Mouse (Mus musculus): Measurements from ENCODE around the gene Cep170b. TPM values are rescaled to one million over a fixed set of nuclear protein-coding genes. Genes with fewer than 3 reads are reported as not detected.

Cep170b gene
- polyA plus RNA-seq, 1 experiment: 2.2 TPM

GRCm38 (mm10) chr12:112735896-112736635, 15.8 kb downstream of the Cep170b start:
- no peaks in the 10 kb centered on the region for H3K4me1 ChIP-seq
- no peaks in the 10 kb centered on the region for H3K9me3 ChIP-seq
- TF ChIP-seq FLI1 (IDR thresholded peaks at IDR 0.05; ENCODE audit: low read length): no peak
- no peak for TF ChIP-seq GATA1 (IDR thresholded peaks at IDR 0.05; ENCODE audit: borderline replicate concordance, low read length)
- peaks cover 48% of the 10 kb centered on the region for H3K36me3 ChIP-seq (replicated peaks; ENCODE audit: low read length)
- H3K27me3 ChIP-seq (replicated peaks): peaks cover 91% of the 10 kb centered on the region
- no peak overlapping the region for H3K4me3 ChIP-seq (replicated peaks)

- Histone ChIP-seq H3K4me3 (replicated peaks) (no peak overlapping the region), H3K4me1 (no peaks in the 10 kb centered on the region), H3K36me3 (replicated peaks; ENCODE audit: low read length) (peaks cover 47% of the 10 kb centered on the region), H3K27me3 (replicated peaks) (peaks cover 91% of the 10 kb centered on the region), H3K9me3 (no peaks in the 10 kb centered on the region)
- TF ChIP-seq GATA1 (IDR thresholded peaks at IDR 0.05; ENCODE audit: borderline replicate concordance, low read length) (no peak), FLI1 (IDR thresholded peaks at IDR 0.05; ENCODE audit: low read length) (no peak)
Observed at GRCm38 (mm10) chr12:112736636-112736925, 16.3 kb downstream of the Cep170b start.

- TF ChIP-seq FLI1 (IDR thresholded peaks at IDR 0.05; ENCODE audit: low read length): no peak
- no peak for TF ChIP-seq GATA1 (IDR thresholded peaks at IDR 0.05; ENCODE audit: borderline replicate concordance, low read length)
- H3K4me1 ChIP-seq: no peaks in the 10 kb centered on the region
- H3K27me3 ChIP-seq (replicated peaks): peaks cover 91% of the 10 kb centered on the region
- H3K9me3 ChIP-seq: no peaks in the 10 kb centered on the region
- H3K36me3 ChIP-seq (replicated peaks; ENCODE audit: low read length): peaks cover 42% of the 10 kb centered on the region
- no peak overlapping the region for H3K4me3 ChIP-seq (replicated peaks)
Observed at GRCm38 (mm10) chr12:112737081-112737480, 16.8 kb downstream of the Cep170b start.

- peaks cover 92% of the 10 kb centered on the region for H3K27me3 ChIP-seq (replicated peaks)
- peaks cover 39% of the 10 kb centered on the region for H3K36me3 ChIP-seq (replicated peaks; ENCODE audit: low read length)
- H3K4me3 ChIP-seq (replicated peaks): no peak overlapping the region
- peaks cover 6% of the 10 kb centered on the region; the same call in 1 of the 2 replicates for H3K4me1 ChIP-seq
- H3K9me3 ChIP-seq: no peaks in the 10 kb centered on the region
- TF ChIP-seq FLI1 (IDR thresholded peaks at IDR 0.05; ENCODE audit: low read length) (no peak), GATA1 (IDR thresholded peaks at IDR 0.05; ENCODE audit: borderline replicate concordance, low read length) (no peak)
Observed at GRCm38 (mm10) chr12:112737761-112738160, 17.5 kb downstream of the Cep170b start.

GRCm38 (mm10) chr12:112738281-112739022, 18.2 kb downstream of the Cep170b start:
- Histone ChIP-seq H3K36me3 (replicated peaks; ENCODE audit: low read length) (peaks cover 39% of the 10 kb centered on the region), H3K27me3 (replicated peaks) (peaks cover 87% of the 10 kb centered on the region), H3K4me1 (peaks cover 13% of the 10 kb centered on the region; the same call in 1 of the 2 replicates), H3K4me3 (replicated peaks) (no peak overlapping the region), H3K9me3 (no peaks in the 10 kb centered on the region)
- TF ChIP-seq GATA1 (IDR thresholded peaks at IDR 0.05; ENCODE audit: borderline replicate concordance, low read length) (no peak), FLI1 (IDR thresholded peaks at IDR 0.05; ENCODE audit: low read length) (no peak)

GRCm38 (mm10) chr12:112739023-112739568, 18.8 kb downstream of the Cep170b start:
- Histone ChIP-seq H3K9me3 (no peaks in the 10 kb centered on the region), H3K36me3 (replicated peaks; ENCODE audit: low read length) (peaks cover 39% of the 10 kb centered on the region), H3K27me3 (replicated peaks) (peaks cover 84% of the 10 kb centered on the region), H3K4me1 (peaks cover 17% of the 10 kb centered on the region; the same call in 1 of the 2 replicates), H3K4me3 (replicated peaks) (no peak overlapping the region)
- TF ChIP-seq FLI1 (IDR thresholded peaks at IDR 0.05; ENCODE audit: low read length): no peak
- TF ChIP-seq GATA1 (IDR thresholded peaks at IDR 0.05; ENCODE audit: borderline replicate concordance, low read length): no peak

GRCm38 (mm10) chr12:112742768-112743167, 22.5 kb downstream of the Cep170b start:
- no peak overlapping the region for H3K4me3 ChIP-seq (replicated peaks)
- H3K4me1 ChIP-seq: peaks cover 27% of the 10 kb centered on the region
- peaks cover 24% of the 10 kb centered on the region for H3K36me3 ChIP-seq (replicated peaks; ENCODE audit: low read length)
- TF ChIP-seq FLI1 (IDR thresholded peaks at IDR 0.05; ENCODE audit: low read length): no peak
- no peak for TF ChIP-seq GATA1 (IDR thresholded peaks at IDR 0.05; ENCODE audit: borderline replicate concordance, low read length)
- H3K27me3 ChIP-seq (replicated peaks): peaks cover 69% of the 10 kb centered on the region
- H3K9me3 ChIP-seq: no peaks in the 10 kb centered on the region

- peaks cover 18% of the 10 kb centered on the region for H3K36me3 ChIP-seq (replicated peaks; ENCODE audit: low read length)
- no peak overlapping the region for H3K4me3 ChIP-seq (replicated peaks)
- H3K9me3 ChIP-seq: no peaks in the 10 kb centered on the region
- H3K4me1 ChIP-seq: peaks cover 27% of the 10 kb centered on the region
- no peak for TF ChIP-seq GATA1 (IDR thresholded peaks at IDR 0.05; ENCODE audit: borderline replicate concordance, low read length)
- H3K27me3 ChIP-seq (replicated peaks): peaks cover 65% of the 10 kb centered on the region
Observed at GRCm38 (mm10) chr12:112743168-112743975, 23.1 kb downstream of the Cep170b start.

GRCm38 (mm10) chr12:112744211-112744610, 24.0 kb downstream of the Cep170b start:
- Histone ChIP-seq H3K4me1 (peaks cover 27% of the 10 kb centered on the region), H3K9me3 (no peaks in the 10 kb centered on the region), H3K27me3 (replicated peaks) (peaks cover 60% of the 10 kb centered on the region), H3K4me3 (replicated peaks) (no peak overlapping the region), H3K36me3 (replicated peaks; ENCODE audit: low read length) (peaks cover 11% of the 10 kb centered on the region)
- no peak for TF ChIP-seq FLI1 (IDR thresholded peaks at IDR 0.05; ENCODE audit: low read length)
- no peak for TF ChIP-seq GATA1 (IDR thresholded peaks at IDR 0.05; ENCODE audit: borderline replicate concordance, low read length)
